Mouse (Mus musculus): Measurements from ENCODE around the gene Ppp4r4. TPM values are rescaled to one million over a fixed set of nuclear protein-coding genes. Genes with fewer than 3 reads are reported as not detected.
"Not testable (repeated sequence)": the region's sequence is repeated elsewhere in the genome, so short reads cannot be mapped to it uniquely, and the experiment has no call there.

Ppp4r4 gene
- 6.1 and 6.3 TPM in 2 replicates for polyA plus RNA-seq (2015; fragmentation: Nextera tagmentation; extraction: Ambion mirVana)

GRCm38 (mm10) chr12:103532020-103532648 lies at the start of gene Ppp4r4:
Ppp4r4 (plus strand) TSS chr12:103532283.
- peak within 1 kb of the TSS; percentile 58 for H3K9ac ChIP-seq (replicated peaks; ENCODE audit: low read depth)
- TF ChIP-seq EP300 (IDR thresholded peaks at IDR 0.05) (no peak), CTCF (IDR thresholded peaks at IDR 0.05) (no peak)
- peak; percentile 99 for ATAC-seq
- H3K9me3 ChIP-seq (ENCODE audit: low read length) = no peaks in the 10 kb centered on the region
- WGBS = 1% methylated on average over 23 of the region's 74 CpGs
- peak within 1 kb of the TSS; percentile 54; the same call in 1 of the 2 replicates for H3K27ac ChIP-seq (ENCODE audit: low read length)
- H3K4me3 ChIP-seq (ENCODE audit: low read depth, low read length) = peak within 1 kb of the TSS; percentile 65
- H3K27me3 ChIP-seq (replicated peaks; ENCODE audit: insufficient read depth, low read length) = peaks cover 5% of the 10 kb centered on the region
- H3K36me3 ChIP-seq (ENCODE audit: insufficient read depth, low read length) = no peaks in the 10 kb centered on the region
- H3K4me1 ChIP-seq (ENCODE audit: insufficient read depth, low read depth, low read length) = no peaks in the 10 kb centered on the region; the same call in 1 of the 2 replicates
- H3K4me2 ChIP-seq (replicated peaks; ENCODE audit: low read depth, low read length) = peak within 1 kb of the TSS; percentile 96
- peak; percentile 97 for DNase-seq (ENCODE audit: low spot score)

- Histone ChIP-seq H3K4me2 (replicated peaks; ENCODE audit: low read depth, low read length) (no peak overlapping the region), H3K9ac (replicated peaks; ENCODE audit: low read depth) (no peak overlapping the region), H3K27ac (ENCODE audit: low read length) (no peak overlapping the region), H3K9me3 (ENCODE audit: low read length) (no peaks in the 10 kb centered on the region), H3K4me1 (ENCODE audit: insufficient read depth, low read depth, low read length) (no peaks in the 10 kb centered on the region), H3K27me3 (replicated peaks; ENCODE audit: insufficient read depth, low read length) (no peaks in the 10 kb centered on the region), H3K4me3 (ENCODE audit: low read depth, low read length) (no peak overlapping the region), H3K36me3 (ENCODE audit: insufficient read depth, low read length) (no peaks in the 10 kb centered on the region)
- TF ChIP-seq CTCF (IDR thresholded peaks at IDR 0.05) (no peak), EP300 (IDR thresholded peaks at IDR 0.05) (no peak)
- no peak for DNase-seq (ENCODE audit: low spot score)
- 69% methylated on average over 2 of the region's 2 CpGs for WGBS
- no peak for ATAC-seq
These were observed 49.3 kb upstream of the Ppp4r4 start for GRCm38 (mm10) chr12:103482781-103483180.

GRCm38 (mm10) chr12:103484200-103484972 lies 47.7 kb upstream of the Ppp4r4 start:
- not testable (repeated sequence) for H3K27ac ChIP-seq (ENCODE audit: low read length); DNase-seq (ENCODE audit: low spot score); ATAC-seq; H3K4me3 ChIP-seq (ENCODE audit: low read depth, low read length); H3K27me3 ChIP-seq (replicated peaks; ENCODE audit: insufficient read depth, low read length); H3K36me3 ChIP-seq (ENCODE audit: insufficient read depth, low read length); H3K9ac ChIP-seq (replicated peaks; ENCODE audit: low read depth); H3K9me3 ChIP-seq (ENCODE audit: low read length); H3K4me1 ChIP-seq (ENCODE audit: insufficient read depth, low read depth, low read length); H3K4me2 ChIP-seq (replicated peaks; ENCODE audit: low read depth, low read length)
- WGBS = 63% methylated on average over 9 of the region's 9 CpGs

- Histone ChIP-seq H3K27me3 (replicated peaks; ENCODE audit: insufficient read depth, low read length) (no peaks in the 10 kb centered on the region), H3K4me2 (replicated peaks; ENCODE audit: low read depth, low read length) (no peak overlapping the region), H3K9ac (replicated peaks; ENCODE audit: low read depth) (no peak overlapping the region), H3K27ac (ENCODE audit: low read length) (peak overlapping the region; percentile 29; the same call in 1 of the 2 replicates), H3K9me3 (ENCODE audit: low read length) (no peaks in the 10 kb centered on the region), H3K4me3 (ENCODE audit: low read depth, low read length) (no peak overlapping the region), H3K36me3 (ENCODE audit: insufficient read depth, low read length) (no peaks in the 10 kb centered on the region), H3K4me1 (ENCODE audit: insufficient read depth, low read depth, low read length) (no peaks in the 10 kb centered on the region)
- DNase-seq (ENCODE audit: low spot score) (no peak), ATAC-seq (peak; percentile 6; the same call in 1 of the 2 replicates)
- WGBS = 75% methylated on average over 1 of the region's 1 CpGs
- no peak for TF ChIP-seq CTCF (IDR thresholded peaks at IDR 0.05)
- no peak for TF ChIP-seq EP300 (IDR thresholded peaks at IDR 0.05)
These were observed 45.4 kb upstream of the Ppp4r4 start for GRCm38 (mm10) chr12:103486726-103487125.

GRCm38 (mm10) chr12:103487276-103487675 lies 44.8 kb upstream of the Ppp4r4 start:
- no peaks in the 10 kb centered on the region for H3K27me3 ChIP-seq (replicated peaks; ENCODE audit: insufficient read depth, low read length)
- peak overlapping the region; percentile 29; the same call in 1 of the 2 replicates for H3K27ac ChIP-seq (ENCODE audit: low read length)
- H3K4me3 ChIP-seq (ENCODE audit: low read depth, low read length) = no peak overlapping the region
- DNase-seq (ENCODE audit: low spot score) (peak; percentile 61), ATAC-seq (peak; percentile 77)
- H3K9me3 ChIP-seq (ENCODE audit: low read length) = no peaks in the 10 kb centered on the region
- no peak overlapping the region for H3K4me2 ChIP-seq (replicated peaks; ENCODE audit: low read depth, low read length)
- TF ChIP-seq CTCF (IDR thresholded peaks at IDR 0.05) = no peak
- TF ChIP-seq EP300 (IDR thresholded peaks at IDR 0.05) = no peak
- no peak overlapping the region for H3K9ac ChIP-seq (replicated peaks; ENCODE audit: low read depth)
- WGBS = 31% methylated on average over 4 of the region's 4 CpGs
- no peaks in the 10 kb centered on the region for H3K36me3 ChIP-seq (ENCODE audit: insufficient read depth, low read length)
- no peaks in the 10 kb centered on the region for H3K4me1 ChIP-seq (ENCODE audit: insufficient read depth, low read depth, low read length)

- Histone ChIP-seq H3K9me3 (ENCODE audit: low read length) (no peaks in the 10 kb centered on the region), H3K4me2 (replicated peaks; ENCODE audit: low read depth, low read length) (no peak overlapping the region), H3K27me3 (replicated peaks; ENCODE audit: insufficient read depth, low read length) (no peaks in the 10 kb centered on the region), H3K4me1 (ENCODE audit: insufficient read depth, low read depth, low read length) (no peaks in the 10 kb centered on the region), H3K4me3 (ENCODE audit: low read depth, low read length) (no peak overlapping the region), H3K9ac (replicated peaks; ENCODE audit: low read depth) (no peak overlapping the region), H3K36me3 (ENCODE audit: insufficient read depth, low read length) (no peaks in the 10 kb centered on the region), H3K27ac (ENCODE audit: low read length) (no peak overlapping the region)
- ATAC-seq (no peak), DNase-seq (ENCODE audit: low spot score) (no peak)
- no peak for TF ChIP-seq EP300 (IDR thresholded peaks at IDR 0.05)
- TF ChIP-seq CTCF (IDR thresholded peaks at IDR 0.05) = no peak
- 63% methylated on average over 2 of the region's 2 CpGs for WGBS
These were observed 44.3 kb upstream of the Ppp4r4 start for GRCm38 (mm10) chr12:103487750-103488149.
